Mouse (Mus musculus): ENCODE measurements around the gene Ankrd52. TPM values are rescaled to one million over a fixed set of nuclear protein-coding genes. Genes with fewer than 3 reads are reported as not detected.

The Ankrd52 gene
- polyA plus RNA-seq, 1 experiment from 2014 or later = 9.9 TPM

GRCm38 (mm10) chr10:128413076-128413475 lies 36.2 kb downstream of the Ankrd52 start:
- Histone ChIP-seq H3K4me3 (ENCODE audit: low read depth, low read length) (peak overlapping the region; percentile 71; the same call in 1 of the 2 replicates), H3K27ac (ENCODE audit: low read length) (no peak overlapping the region), H3K4me1 (ENCODE audit: control insufficient read depth, insufficient read depth, low read length) (peaks cover 36% of the 10 kb centered on the region)

GRCm38 (mm10) chr10:128414848-128415247 lies 37.9 kb downstream of the Ankrd52 start:
- no peak overlapping the region for H3K4me2 ChIP-seq (ENCODE audit: low read length)
- no peaks in the 10 kb centered on the region for H3K27me3 ChIP-seq (ENCODE audit: control insufficient read depth, insufficient read depth, low read depth, low read length)
- H3K36me3 ChIP-seq (ENCODE audit: control insufficient read depth, insufficient read depth, low read length) = peaks cover 12% of the 10 kb centered on the region
- no peak for ATAC-seq
- H3K4me3 ChIP-seq (ENCODE audit: low read depth, low read length) = no peak overlapping the region
- no peak overlapping the region for H3K27ac ChIP-seq (ENCODE audit: low read length)
- peaks cover 28% of the 10 kb centered on the region for H3K4me1 ChIP-seq (ENCODE audit: control insufficient read depth, insufficient read depth, low read length)
- no peak overlapping the region for H3K9ac ChIP-seq (ENCODE audit: low read depth, low read length)
- 87% methylated on average over 5 of the region's 5 CpGs for WGBS
- H3K9me3 ChIP-seq (replicated peaks; ENCODE audit: control insufficient read depth, low read length, poor library complexity, severe bottlenecking) = no peaks in the 10 kb centered on the region

More at GRCm38 (mm10) chr10:128413076-128413475, 36.2 kb downstream of the Ankrd52 start:
- Histone ChIP-seq H3K4me2 (ENCODE audit: low read length) (peak overlapping the region; percentile 98), H3K27me3 (ENCODE audit: control insufficient read depth, insufficient read depth, low read depth, low read length) (no peaks in the 10 kb centered on the region), H3K36me3 (ENCODE audit: control insufficient read depth, insufficient read depth, low read length) (peaks cover 8% of the 10 kb centered on the region), H3K9ac (ENCODE audit: low read depth, low read length) (no peak overlapping the region; the same call in 1 of the 2 replicates), H3K9me3 (replicated peaks; ENCODE audit: control insufficient read depth, low read length, poor library complexity, severe bottlenecking) (no peaks in the 10 kb centered on the region)
- no peak for ATAC-seq
- WGBS = 86% methylated on average over 1 of the region's 1 CpGs

- Histone ChIP-seq H3K9me3 (replicated peaks; ENCODE audit: control insufficient read depth, low read length, poor library complexity, severe bottlenecking) (no peaks in the 10 kb centered on the region), H3K4me3 (ENCODE audit: low read depth, low read length) (no peak overlapping the region), H3K4me1 (ENCODE audit: control insufficient read depth, insufficient read depth, low read length) (no peaks in the 10 kb centered on the region), H3K27me3 (ENCODE audit: control insufficient read depth, insufficient read depth, low read depth, low read length) (no peaks in the 10 kb centered on the region), H3K36me3 (ENCODE audit: control insufficient read depth, insufficient read depth, low read length) (peaks cover 18% of the 10 kb centered on the region), H3K4me2 (ENCODE audit: low read length) (no peak overlapping the region), H3K9ac (ENCODE audit: low read depth, low read length) (no peak overlapping the region), H3K27ac (ENCODE audit: low read length) (no peak overlapping the region)
- WGBS = 80% methylated on average over 5 of the region's 5 CpGs
- no peak for ATAC-seq
Observed at GRCm38 (mm10) chr10:128422426-128422825, 45.5 kb downstream of the Ankrd52 start.

GRCm38 (mm10) chr10:128424604-128425003 lies 47.7 kb downstream of the Ankrd52 start:
- H3K27me3 ChIP-seq (ENCODE audit: control insufficient read depth, insufficient read depth, low read depth, low read length) = no peaks in the 10 kb centered on the region
- no peak overlapping the region for H3K4me2 ChIP-seq (ENCODE audit: low read length)
- no peak overlapping the region for H3K9ac ChIP-seq (ENCODE audit: low read depth, low read length)
- peaks cover 21% of the 10 kb centered on the region for H3K36me3 ChIP-seq (ENCODE audit: control insufficient read depth, insufficient read depth, low read length)
- ATAC-seq = no peak
- H3K27ac ChIP-seq (ENCODE audit: low read length) = no peak overlapping the region
- no peak overlapping the region for H3K4me3 ChIP-seq (ENCODE audit: low read depth, low read length)
- 75% methylated on average over 7 of the region's 7 CpGs for WGBS
- no peaks in the 10 kb centered on the region for H3K4me1 ChIP-seq (ENCODE audit: control insufficient read depth, insufficient read depth, low read length)
- H3K9me3 ChIP-seq (replicated peaks; ENCODE audit: control insufficient read depth, low read length, poor library complexity, severe bottlenecking) = no peaks in the 10 kb centered on the region

GRCm38 (mm10) chr10:128425260-128425659 lies 48.3 kb downstream of the Ankrd52 start:
- Histone ChIP-seq H3K27ac (ENCODE audit: low read length) (no peak overlapping the region), H3K4me3 (ENCODE audit: low read depth, low read length) (no peak overlapping the region), H3K4me2 (ENCODE audit: low read length) (no peak overlapping the region), H3K27me3 (ENCODE audit: control insufficient read depth, insufficient read depth, low read depth, low read length) (no peaks in the 10 kb centered on the region), H3K4me1 (ENCODE audit: control insufficient read depth, insufficient read depth, low read length) (no peaks in the 10 kb centered on the region), H3K9ac (ENCODE audit: low read depth, low read length) (no peak overlapping the region), H3K9me3 (replicated peaks; ENCODE audit: control insufficient read depth, low read length, poor library complexity, severe bottlenecking) (no peaks in the 10 kb centered on the region), H3K36me3 (ENCODE audit: control insufficient read depth, insufficient read depth, low read length) (peaks cover 24% of the 10 kb centered on the region)
- 94% methylated on average over 3 of the region's 3 CpGs for WGBS
- no peak for ATAC-seq

- H3K36me3 ChIP-seq (ENCODE audit: control insufficient read depth, insufficient read depth, low read length) = peaks cover 13% of the 10 kb centered on the region; the same call in 1 of the 2 replicates
Observed at GRCm38 (mm10) chr10:128429052-128429451, 52.1 kb downstream of the Ankrd52 start.

GRCm38 (mm10) chr10:128429454-128429853 lies 52.5 kb downstream of the Ankrd52 start:
- Histone ChIP-seq H3K4me3 (ENCODE audit: low read depth, low read length) (no peak overlapping the region), H3K9me3 (replicated peaks; ENCODE audit: control insufficient read depth, low read length, poor library complexity, severe bottlenecking) (no peaks in the 10 kb centered on the region), H3K9ac (ENCODE audit: low read depth, low read length) (no peak overlapping the region), H3K36me3 (ENCODE audit: control insufficient read depth, insufficient read depth, low read length) (peaks cover 13% of the 10 kb centered on the region; the same call in 1 of the 2 replicates), H3K27me3 (ENCODE audit: control insufficient read depth, insufficient read depth, low read depth, low read length) (no peaks in the 10 kb centered on the region), H3K4me2 (ENCODE audit: low read length) (no peak overlapping the region), H3K27ac (ENCODE audit: low read length) (no peak overlapping the region), H3K4me1 (ENCODE audit: control insufficient read depth, insufficient read depth, low read length) (no peaks in the 10 kb centered on the region)
- no peak for ATAC-seq
- 85% methylated on average over 4 of the region's 4 CpGs for WGBS

More at GRCm38 (mm10) chr10:128429052-128429451, 52.1 kb downstream of the Ankrd52 start:
- H3K27me3 ChIP-seq (ENCODE audit: control insufficient read depth, insufficient read depth, low read depth, low read length) = no peaks in the 10 kb centered on the region
- no peak overlapping the region for H3K9ac ChIP-seq (ENCODE audit: low read depth, low read length)
- ATAC-seq = no peak
- H3K4me3 ChIP-seq (ENCODE audit: low read depth, low read length) = no peak overlapping the region
- H3K27ac ChIP-seq (ENCODE audit: low read length) = no peak overlapping the region
- no peaks in the 10 kb centered on the region for H3K4me1 ChIP-seq (ENCODE audit: control insufficient read depth, insufficient read depth, low read length)
- no peaks in the 10 kb centered on the region for H3K9me3 ChIP-seq (replicated peaks; ENCODE audit: control insufficient read depth, low read length, poor library complexity, severe bottlenecking)
- no peak overlapping the region for H3K4me2 ChIP-seq (ENCODE audit: low read length)
- 96% methylated on average over 5 of the region's 5 CpGs for WGBS

GRCm38 (mm10) chr10:128433417-128433816 lies 56.5 kb downstream of the Ankrd52 start:
- 98% methylated on average over 2 of the region's 2 CpGs for WGBS

GRCm38 (mm10) chr10:128434681-128435080 lies 57.8 kb downstream of the Ankrd52 start:
- Histone ChIP-seq H3K27me3 (ENCODE audit: control insufficient read depth, insufficient read depth, low read depth, low read length) (no peaks in the 10 kb centered on the region), H3K9ac (ENCODE audit: low read depth, low read length) (no peak overlapping the region), H3K4me2 (ENCODE audit: low read length) (no peak overlapping the region), H3K4me1 (ENCODE audit: control insufficient read depth, insufficient read depth, low read length) (no peaks in the 10 kb centered on the region), H3K4me3 (ENCODE audit: low read depth, low read length) (no peak overlapping the region), H3K36me3 (ENCODE audit: control insufficient read depth, insufficient read depth, low read length) (peaks cover 30% of the 10 kb centered on the region), H3K27ac (ENCODE audit: low read length) (no peak overlapping the region), H3K9me3 (replicated peaks; ENCODE audit: control insufficient read depth, low read length, poor library complexity, severe bottlenecking) (no peaks in the 10 kb centered on the region)
- ATAC-seq = no peak
- WGBS = 89% methylated on average over 10 of the region's 10 CpGs

More at GRCm38 (mm10) chr10:128433417-128433816, 56.5 kb downstream of the Ankrd52 start:
- Histone ChIP-seq H3K4me3 (ENCODE audit: low read depth, low read length) (no peak overlapping the region), H3K27ac (ENCODE audit: low read length) (no peak overlapping the region), H3K9ac (ENCODE audit: low read depth, low read length) (no peak overlapping the region), H3K4me2 (ENCODE audit: low read length) (no peak overlapping the region), H3K4me1 (ENCODE audit: control insufficient read depth, insufficient read depth, low read length) (no peaks in the 10 kb centered on the region), H3K27me3 (ENCODE audit: control insufficient read depth, insufficient read depth, low read depth, low read length) (no peaks in the 10 kb centered on the region), H3K36me3 (ENCODE audit: control insufficient read depth, insufficient read depth, low read length) (peaks cover 28% of the 10 kb centered on the region), H3K9me3 (replicated peaks; ENCODE audit: control insufficient read depth, low read length, poor library complexity, severe bottlenecking) (no peaks in the 10 kb centered on the region)
- no peak for ATAC-seq

All from midbrain, embryonic 16.5 days (tissue).